Mouse (Mus musculus) CD8-positive naive resting alpha-beta T cell, adult 2 months (primary cell): Measurements from ENCODE around the gene Gxylt2.

Experiments
- DNase-seq, 2 experiments: peaks; one replicate each; pipeline ENCODE4 v3.0.0; 2022; ENCODE audit warnings: low read depth in 2 of 2, low spot score in 2 of 2

Gene Gxylt2

GRCm38 (mm10) chr6:100799290-100799689, 94.8 kb downstream of the Gxylt2 start:
- no peak for DNase-seq

DNA sequence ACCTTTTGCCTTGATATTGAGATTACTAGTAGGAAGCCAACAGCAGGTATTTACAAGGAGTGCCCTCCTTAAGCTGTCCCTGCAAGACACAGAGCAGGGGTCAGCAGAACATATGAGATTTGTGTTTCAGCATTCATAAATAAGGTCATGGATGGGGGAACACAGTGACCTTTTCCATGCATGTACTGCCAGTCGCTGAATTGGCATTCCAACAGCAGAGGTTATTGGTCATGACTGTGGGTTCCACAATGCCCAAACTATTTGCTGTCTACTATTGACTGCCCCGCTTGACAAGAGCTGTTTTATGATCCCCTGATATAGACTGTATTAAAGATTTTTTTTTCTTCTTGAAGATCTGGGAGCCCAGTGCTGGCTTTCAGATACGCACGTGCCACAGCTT, 95.2 kb downstream of the Gxylt2 start:
- no peak for DNase-seq

- DNase-seq = no peak
These were observed 96.0 kb downstream of the Gxylt2 start for GRCm38 (mm10) chr6:100800497-100800955.

DNA sequence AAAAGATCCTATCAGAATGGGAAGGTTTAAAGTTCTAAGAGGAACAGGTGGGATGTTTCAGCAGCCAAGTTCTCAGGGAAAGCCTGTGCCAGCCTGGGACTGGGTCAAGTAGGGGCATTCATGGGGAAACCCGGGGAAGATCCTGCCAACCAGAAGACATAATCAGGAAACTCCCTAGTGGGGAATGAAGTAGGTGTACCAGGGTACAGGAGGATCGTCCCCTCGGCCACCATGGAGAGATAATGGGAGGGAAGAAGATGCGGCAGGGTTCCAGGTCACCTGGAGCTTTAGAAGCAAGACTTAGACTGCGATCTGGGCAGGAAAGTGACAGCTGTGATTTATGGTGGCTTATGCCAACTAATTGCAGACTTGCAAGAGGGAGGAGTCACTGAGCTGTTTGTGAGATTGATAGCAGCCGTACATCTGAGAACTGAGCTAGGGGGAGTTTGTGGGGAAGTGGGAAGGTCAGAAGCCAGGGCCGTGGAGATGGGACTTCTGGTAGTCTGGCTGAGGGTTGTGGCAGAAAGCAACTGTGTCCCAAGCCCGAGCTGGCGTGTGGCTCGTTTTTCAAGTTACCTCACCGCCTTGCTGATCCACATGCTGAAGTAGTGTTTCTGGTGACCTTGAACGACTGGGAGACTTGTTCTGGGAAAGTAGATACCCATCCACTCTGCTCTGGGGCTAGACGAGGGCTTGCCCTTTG, 98.0 kb downstream of the Gxylt2 start:
- no peak for DNase-seq

- DNase-seq = no peak
These were observed 98.7 kb downstream of the Gxylt2 start for GRCm38 (mm10) chr6:100803250-100803649.

DNA sequence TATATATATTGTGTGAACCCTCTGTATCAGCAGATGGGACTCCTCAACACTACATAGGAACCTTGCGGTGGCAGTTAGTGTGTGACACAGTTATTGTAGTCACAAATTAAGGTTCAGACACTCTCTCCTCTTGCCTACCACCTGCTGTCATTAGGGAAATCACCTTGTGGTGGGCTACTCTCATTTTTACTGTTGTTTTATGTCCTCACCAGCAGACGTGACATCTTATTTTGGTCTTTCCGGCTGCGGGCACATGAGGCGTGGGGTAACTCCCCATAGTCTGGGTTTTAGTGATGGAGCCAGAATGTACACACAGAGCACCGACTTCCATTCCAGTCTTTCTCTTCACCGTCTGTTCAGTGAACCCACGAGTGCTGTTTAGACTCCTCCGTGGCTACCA, 102.7 kb downstream of the Gxylt2 start:
- DNase-seq = no peak

DNA sequence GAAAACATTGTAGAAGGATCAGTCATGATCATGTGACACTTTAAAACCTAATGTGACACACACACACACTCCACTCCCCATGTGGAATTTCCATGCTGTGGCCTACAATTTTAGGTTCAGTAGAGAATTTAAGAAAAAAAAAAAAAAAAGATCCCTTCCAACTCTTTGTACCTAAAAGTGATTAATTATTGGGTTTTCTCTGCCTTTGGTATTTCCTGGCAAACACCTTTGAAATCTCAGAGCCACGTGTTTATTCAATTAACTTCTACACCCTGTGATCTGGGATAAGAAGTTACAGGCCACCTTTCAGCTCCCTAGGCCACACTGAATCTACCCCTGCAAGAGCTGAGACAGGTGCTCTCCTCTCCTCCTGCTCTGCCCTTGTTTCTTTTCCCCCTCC, 103.2 kb downstream of the Gxylt2 start:
- DNase-seq = no peak

- no peak for DNase-seq
These were observed 103.8 kb downstream of the Gxylt2 start for GRCm38 (mm10) chr6:100808221-100808778.

DNA sequence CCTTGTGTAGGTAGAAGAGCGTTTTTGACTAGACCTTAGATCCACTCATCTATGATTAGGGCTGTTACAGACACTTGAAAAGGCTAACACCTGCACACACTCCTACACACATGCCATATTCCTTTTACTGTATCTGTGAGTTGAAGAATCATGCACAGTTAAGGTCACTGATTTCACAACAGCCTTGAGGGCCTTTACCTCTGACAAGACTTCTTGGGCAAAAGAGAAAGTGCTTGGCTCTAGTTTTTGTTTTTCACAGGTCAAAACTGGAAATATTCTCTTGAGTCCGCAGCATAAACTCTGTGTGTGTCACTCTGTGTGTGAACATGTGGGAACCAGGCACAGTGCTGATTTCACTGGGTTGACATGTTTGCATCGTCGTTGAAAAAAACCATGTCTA, 105.6 kb downstream of the Gxylt2 start:
- DNase-seq = no peak

DNA sequence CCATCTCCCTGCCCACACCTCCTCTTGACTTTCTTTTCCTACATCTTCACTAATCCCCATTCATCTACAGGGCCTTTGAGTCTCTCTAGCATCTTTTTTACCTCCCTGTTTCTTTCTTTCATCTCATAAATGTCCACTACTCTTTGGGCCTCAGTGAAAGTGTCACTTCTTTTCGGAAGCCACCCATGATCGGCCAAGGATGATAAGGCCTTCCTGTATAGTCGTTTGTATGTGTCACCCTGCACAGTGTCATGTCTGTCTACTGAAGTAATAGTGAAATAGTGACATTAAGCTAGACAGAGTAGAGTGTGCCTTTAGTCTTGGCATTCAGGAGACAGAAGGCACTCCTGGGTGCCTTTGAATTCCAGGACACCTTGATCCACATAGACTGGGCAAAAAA, 107.2 kb downstream of the Gxylt2 start:
- DNase-seq = no peak

DNA sequence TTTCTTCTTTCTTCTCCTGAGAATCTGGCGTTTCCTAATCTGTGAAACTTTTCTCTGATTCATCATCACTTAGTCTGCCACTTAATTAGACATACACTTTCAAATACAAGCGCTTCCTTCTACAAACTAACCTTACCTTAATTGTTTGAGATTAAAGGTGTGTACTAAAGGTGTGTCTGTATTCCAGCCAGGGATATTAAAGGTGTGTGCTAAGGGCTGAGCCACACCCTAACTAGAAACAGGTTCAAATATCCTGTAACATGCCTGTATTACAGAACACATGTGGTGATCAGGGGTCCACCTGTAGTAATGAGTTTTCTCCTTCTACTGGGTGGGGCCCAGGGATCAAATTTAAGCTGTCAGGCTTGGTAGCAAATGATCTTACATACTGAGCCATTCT, 116.8 kb downstream of the Gxylt2 start:
- no peak for DNase-seq

DNA sequence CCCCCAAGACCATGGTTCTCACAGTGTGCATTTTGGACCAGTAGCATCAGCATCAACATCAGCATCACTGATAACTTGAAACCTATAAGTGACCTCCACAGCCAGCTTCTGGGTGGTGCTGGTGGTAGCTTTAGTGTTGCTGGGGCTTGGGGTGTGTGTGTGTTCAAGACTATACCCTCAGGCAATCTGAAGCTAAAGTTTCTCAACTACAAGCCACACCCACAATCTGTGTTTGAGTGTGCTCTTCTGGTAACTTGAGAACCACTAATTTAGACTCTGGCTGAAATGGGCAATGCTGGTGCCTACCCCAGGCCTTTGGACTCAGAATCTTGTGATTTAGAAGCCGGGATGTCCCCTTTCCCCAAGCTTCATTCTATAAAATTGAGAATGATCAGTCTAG, 118.8 kb downstream of the Gxylt2 start:
- DNase-seq = no peak

DNA sequence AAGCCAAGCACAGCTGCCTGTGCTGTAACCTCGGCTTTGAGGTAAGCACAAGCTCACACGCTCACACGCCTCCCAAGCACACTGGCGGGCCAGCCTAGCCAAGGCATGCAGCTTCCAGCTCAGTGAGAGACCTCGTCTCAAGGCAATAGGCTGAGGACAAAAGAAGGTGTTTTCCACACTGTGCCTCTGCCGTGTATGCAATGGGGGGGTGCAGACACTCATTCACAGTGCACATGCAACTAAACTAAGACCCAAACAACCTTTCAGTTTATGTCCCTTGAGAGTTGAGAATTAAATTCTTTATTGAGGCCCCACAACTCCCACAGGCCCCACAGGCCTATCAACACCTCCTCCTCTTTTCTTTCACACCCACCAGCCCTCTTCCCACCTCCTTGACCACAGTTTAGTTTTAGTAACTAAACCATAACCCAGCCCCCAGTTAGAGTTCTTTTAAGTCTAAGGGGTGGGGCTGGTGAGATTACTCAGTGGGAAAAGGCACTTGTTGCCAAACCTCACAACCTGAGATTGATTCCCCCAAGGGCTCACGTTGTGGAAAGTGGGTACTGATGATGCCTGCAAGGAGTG, 119.9 kb downstream of the Gxylt2 start:
- no peak for DNase-seq

DNA sequence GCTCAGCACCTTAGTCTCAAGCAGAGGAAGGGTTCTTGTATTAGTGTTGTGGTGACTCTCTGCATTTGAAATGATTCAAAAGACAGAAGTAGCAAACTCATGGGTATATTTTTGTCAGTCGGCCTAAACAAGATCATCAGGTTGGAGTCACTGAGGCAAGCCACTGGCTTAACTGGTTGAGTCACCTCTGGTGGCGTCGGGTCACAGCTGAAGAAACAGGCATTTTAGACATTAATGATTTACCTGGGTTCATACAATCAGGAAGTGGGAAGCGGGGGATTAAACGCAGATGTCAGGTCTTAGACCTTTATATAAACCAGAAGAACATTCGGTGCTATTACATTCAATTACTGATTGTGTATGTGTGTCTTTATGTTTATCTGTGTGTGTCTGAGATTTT, 121.5 kb downstream of the Gxylt2 start:
- no peak for DNase-seq

DNA sequence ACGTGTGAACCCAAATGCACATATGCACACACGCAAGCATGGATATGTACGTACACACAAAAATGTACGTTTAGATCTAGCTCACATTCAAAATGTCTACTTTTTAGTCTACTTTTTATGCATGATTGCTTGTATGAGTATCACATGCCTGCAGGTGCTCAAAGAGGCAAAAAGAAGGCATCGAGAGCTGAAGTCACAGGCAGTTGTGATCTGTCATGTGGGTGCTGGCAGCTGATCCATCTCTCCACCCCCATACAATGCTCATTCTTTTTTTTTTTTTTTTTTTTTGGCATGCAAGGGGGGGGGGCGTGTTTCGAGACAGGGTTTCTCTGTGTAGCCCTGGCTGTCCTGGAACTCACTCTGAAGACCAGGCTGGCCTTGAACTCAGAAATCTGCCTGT, 124.0 kb downstream of the Gxylt2 start:
- no peak for DNase-seq

DNA sequence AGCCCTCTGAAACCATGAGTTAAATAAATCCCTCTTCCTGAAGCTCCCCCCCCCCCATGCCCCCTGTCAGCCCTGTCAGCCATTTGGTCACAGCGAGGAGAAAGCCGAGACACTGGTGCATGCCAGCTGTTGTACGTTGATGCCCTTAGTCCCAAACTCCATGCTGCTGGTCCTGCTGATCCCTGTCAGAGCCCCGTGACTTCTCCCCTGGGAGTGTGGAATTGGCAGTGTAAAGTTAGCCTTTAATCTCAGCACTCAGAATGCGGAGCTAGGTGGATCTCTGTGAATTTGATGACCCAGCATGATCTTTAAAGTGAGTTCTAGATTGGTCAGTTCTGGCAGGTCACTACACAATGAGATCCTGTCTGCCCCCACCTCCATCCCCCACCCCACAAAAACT, 125.2 kb downstream of the Gxylt2 start:
- no peak for DNase-seq

GRCm38 (mm10) chr6:100831188-100831587, 126.7 kb downstream of the Gxylt2 start:
- no peak for DNase-seq

DNA sequence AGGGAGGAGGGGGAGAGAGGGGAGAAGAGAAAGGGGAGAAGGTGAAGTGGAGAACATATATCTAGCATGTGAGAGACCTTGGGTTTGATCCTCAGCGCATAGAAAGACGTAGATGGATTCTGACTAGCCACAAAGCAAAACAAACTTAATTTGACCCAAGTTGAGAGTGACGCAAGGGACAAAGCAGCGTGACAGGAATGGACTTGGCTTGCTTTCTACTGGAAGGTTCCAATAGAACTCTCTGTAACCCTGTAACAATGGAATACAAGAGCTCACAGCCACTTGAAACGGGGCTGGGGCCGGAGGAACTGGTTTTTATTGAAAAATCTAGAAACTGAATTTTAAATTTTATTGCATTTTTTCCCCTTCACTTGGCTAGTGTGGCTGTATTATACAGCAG, 127.2 kb downstream of the Gxylt2 start:
- DNase-seq = no peak

- DNase-seq = peak; percentile 85 to 90
These were observed 128.8 kb downstream of the Gxylt2 start, which contains the start of gene Ppp4r2 for GRCm38 (mm10) chr6:100833355-100833754. Gene Ppp4r2, plus strand, starts transcription at chr6:100833622.

- DNase-seq = peak; percentile 29 to 39
These were observed 129.4 kb downstream of the Gxylt2 start for GRCm38 (mm10) chr6:100833811-100834481.

GRCm38 (mm10) chr6:100834489-100835160, 130.1 kb downstream of the Gxylt2 start:
- no peak for DNase-seq

DNA sequence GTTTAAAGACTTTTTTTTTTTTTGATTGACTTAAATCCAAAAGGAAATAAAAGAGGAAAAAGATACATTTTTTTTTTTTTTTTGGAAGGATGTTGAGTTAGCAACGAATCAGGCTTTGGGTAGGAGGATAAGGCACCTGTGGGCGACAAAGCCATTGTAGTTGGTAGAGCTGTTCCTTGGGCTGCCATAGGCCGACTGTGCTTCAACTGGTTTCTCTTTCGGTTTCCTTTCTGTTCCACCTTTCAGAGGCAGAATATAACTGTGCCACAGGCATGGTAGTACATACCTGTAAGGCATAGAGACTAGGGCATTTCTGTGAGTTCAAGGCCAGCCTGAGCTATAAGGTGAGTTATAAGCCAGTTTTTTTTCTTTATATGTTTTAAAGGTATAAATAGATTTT, 140.5 kb downstream of the Gxylt2 start:
- no peak for DNase-seq
